Mouse (Mus musculus) adrenal gland, postnatal 4 days (tissue): Measurements from ENCODE around the gene Hspa1a. TPM values are rescaled to one million over a fixed set of nuclear protein-coding genes. Genes with fewer than 3 reads are reported as not detected.
"Not testable (repeated sequence)": the region's sequence is repeated elsewhere in the genome, so short reads cannot be mapped to it uniquely, and the experiment has no call there.

Experiments used
- DNase-seq, 2 experiments: peaks; one replicate each; pipeline ENCODE4 v3.0.0; 2021 to 2022; ENCODE audit warnings: low spot score in 2 of 2, mixed read lengths in 2 of 2
- long read RNA-seq, 2 experiments: library from polyadenylated mRNA; stranded (forward); transcript quantifications; one replicate each; pipeline ENCODE4 v2.0.0; 2021
- total RNA-seq, 2 experiments: library from RNA; stranded (reverse); gene quantifications; 2 replicates each; pipeline ENCODE4 v1.2.3; 2021

Hspa1a gene
- 10 to 100 TPM; 12.6 to 14.5 TPM for total RNA-seq
- long read RNA-seq, experiment 1, transcript Hspa1a-201 (1 exons, 2,967 nt), result major isoform, 20 of 21 reads
- long read RNA-seq, experiment 1, partial matches to known transcripts, result 0 of 21 reads
- long read RNA-seq, experiment 1, other reads (novel, unspliced or antisense), result 1 of 21 reads
- long read RNA-seq, experiment 2, transcript Hspa1a-201 (1 exons, 2,967 nt), result major isoform, 48 of 48 reads
- long read RNA-seq, experiment 2, partial matches to known transcripts, result 0 of 48 reads
- long read RNA-seq, experiment 2, other reads (novel, unspliced or antisense), result 0 of 48 reads

DNA sequence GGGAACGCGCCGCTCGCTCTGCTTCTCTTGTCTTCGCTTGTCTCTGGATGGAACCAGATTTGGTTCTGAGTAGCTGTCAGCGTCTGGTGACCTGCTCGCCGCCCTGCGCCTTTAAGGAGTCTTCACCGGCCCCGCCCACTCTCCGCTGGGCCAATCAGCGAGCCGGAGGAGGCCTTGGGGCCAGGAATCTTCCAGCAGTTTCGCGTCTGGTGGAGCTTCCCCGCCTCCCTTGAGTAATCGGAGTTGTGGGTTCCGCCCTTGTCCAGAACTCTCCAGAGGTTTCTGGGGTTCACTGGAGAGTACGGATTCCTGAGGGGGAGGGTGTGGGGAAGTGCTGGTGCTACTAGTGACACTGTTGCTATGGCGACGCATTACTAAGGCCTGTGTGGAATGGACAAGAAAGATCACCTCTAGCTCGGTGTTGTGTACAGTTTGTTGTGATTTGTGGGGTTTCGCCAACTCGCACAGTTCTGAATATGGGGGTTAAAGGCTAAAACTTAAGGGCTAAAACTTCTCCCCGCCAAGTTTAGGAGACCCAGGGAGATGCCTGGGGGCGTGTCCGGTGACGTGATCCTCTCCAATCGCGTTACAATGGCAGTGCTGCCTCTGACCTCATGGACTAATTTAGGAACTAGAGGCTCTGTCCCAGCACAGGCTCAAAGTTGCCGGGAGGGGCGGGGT is at the start of gene Hspa1a, which contains the start of gene Hspa1l:
Hspa1a (minus strand) TSS at position 88 of the 681 bp plus-strand sequence.
Hspa1l (plus strand) TSS at position 635 of the 681 bp plus-strand sequence.
- DNase-seq, result peak in 1 of 2 experiments; percentile 43

DNA sequence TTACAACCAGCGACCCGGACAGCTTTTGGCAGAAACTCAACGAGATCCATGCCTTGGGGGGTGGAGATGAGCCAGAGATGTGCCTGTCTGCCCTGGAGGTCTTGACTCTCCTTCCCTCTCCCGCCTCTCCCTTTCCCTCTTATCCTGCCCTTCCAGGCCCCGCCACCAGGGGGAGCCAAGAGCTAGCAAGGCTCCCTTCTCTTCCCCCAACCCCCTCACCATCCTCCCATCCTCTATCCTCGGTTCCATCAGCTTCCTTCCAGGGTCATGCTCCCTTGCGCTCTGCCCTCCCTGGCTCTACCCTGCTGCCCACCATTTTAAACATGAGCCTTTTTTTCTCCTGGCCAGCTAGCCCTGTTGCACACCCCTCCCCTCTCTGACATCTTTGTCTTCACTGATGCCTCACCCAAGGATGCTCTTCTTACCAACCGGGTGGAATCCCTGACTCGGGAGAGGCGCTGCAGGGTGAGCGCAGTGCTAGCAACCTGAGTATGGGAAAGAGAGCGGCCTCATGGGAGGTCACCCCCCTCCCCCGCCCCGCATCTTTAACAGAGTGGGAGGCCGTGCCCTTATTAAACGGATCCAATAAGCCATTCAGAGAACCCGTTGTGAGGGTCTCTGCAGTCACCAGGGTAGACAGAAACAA is 49.3 kb upstream of the Hspa1a start:
- DNase-seq, result peak; percentile 77 to 85

DNA sequence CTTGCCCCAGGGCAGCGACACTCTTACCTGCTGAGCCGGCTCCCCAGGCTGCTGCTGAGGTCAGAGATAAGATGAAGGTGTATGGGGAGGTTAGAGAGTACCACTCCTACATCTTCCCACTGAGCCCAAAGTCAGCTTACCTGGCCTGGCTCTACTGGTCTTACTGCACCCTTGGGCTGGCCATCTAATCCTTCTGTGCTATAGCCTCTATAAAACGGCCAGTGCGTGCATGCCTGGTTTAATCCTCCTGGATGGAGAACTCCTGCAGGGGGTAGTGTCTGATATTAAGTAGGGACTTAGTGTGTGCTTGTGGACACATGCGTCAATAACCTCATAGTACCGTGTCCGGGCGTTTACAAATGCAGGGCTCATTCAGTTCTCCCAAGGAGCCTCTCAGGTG is 48.6 kb upstream of the Hspa1a start:
- no peak for DNase-seq

DNA sequence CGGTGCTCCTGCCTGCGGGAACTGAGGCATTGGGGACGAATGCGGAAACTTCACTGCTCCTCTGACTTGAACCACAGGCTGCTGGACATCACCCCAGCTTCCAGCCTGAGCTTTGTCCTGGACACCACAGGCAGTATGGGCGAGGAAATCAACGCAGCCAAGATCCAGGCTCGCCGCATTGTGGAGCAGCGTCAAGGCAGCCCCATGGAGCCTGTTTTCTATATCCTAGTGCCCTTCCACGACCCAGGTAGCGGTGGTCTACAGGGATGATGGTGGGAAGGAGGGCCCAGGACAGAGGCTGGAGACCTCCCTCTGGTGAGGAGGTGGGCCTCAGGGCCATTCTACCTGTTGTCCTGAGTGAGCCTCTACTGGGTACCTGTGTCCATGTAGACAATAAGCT is 47.9 kb upstream of the Hspa1a start:
- no peak for DNase-seq

DNA sequence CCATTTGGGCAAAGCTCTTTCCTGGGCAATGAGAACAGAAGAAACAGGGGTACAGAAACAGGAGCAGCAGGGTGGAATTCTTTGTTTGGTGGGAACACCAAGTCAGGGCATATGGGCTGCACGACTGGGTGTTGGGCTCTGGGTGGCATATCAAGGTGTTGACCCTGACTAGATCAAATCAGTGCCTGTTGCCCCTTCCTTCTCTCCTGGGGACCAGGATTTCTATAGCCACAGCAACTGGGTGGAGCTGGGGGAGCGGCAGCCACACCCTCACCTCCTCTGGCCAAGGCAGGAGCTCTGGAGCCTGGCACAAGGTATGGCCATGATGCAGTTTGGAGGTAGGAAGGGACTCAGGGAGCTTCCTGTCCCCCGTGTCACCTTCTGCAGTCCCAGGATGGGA is 46.2 kb upstream of the Hspa1a start:
- no peak for DNase-seq

DNA sequence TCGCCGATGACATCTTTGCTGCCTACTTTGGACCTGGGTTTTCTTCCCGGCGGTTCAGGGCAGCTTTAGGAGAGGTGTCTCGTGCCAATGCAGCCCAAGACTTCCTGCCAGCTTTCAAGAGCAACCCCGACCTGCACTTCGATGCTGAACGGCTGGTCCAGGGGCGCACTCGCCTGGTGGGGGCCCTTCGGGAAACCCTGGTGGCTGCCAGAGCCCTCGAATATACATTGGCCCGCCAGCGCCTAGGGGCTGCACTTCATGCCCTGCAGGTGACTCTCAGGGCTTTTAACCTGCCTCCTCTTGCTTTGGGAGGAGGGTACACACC is 45.7 kb upstream of the Hspa1a start:
- DNase-seq, result no peak

DNA sequence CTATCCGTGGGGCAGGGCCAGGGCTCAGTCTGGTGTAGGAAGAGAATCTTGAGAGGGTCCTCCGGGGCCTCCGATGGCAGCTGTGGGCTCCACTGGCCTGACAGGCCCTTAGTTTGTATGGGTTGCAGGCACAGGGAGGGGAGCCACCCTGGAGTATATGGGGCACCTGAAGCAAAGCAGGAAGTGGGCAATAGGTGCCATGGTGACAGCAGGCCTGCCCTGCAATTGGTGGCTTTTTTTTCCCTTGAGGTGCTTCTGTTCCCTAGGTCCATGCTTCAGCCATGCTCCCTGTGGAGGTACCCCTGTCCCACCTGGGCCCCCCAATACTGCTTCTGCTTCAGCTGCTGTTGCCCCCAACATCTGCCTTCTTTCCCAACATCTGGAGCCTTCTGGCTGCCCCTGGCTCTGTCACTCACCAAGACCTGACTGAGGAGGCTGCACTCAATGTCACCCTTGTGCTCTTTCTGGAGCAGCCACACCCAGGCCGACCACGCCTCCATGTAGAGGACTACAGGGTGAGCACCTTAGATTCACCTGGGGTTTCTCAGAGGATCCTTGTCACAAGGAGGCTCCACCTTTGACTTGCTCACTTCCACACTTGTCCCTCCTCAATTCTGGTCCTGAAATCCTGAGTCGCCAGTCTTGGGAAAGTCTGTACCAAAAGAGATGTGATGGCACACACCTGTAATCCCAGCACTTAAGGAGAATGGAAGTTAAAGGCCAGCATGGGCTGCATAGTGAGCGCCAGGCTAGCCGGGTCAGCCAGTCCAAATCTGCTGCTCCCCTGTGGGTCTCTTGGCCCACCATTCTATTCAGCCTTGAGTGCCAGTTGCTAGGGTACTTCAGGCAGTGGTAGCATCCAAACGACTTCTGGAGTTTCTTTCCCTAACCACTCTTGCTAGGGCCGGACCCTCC is 45.1 kb upstream of the Hspa1a start:
- no peak for DNase-seq

DNA sequence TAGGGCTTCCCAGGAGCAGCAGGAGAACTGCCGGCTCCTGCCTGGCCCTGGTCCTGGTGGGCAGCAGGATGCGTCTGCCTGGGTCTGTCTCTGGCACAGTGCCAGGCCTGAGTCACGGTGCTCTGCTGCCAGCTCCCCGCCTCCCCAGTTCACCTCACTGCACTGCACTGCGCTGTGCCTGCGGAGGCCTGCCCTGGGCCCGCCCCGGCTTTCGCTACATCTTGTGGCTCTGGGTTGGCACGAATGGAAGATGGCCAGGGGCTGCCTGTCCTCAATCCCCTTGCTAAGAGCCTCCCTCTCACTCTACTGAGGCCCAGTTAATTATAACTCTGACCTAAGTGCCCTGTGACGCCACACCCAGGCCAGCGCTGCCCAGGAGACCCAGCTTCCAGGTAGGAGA is 44.4 kb upstream of the Hspa1a start, which contains the start of gene Vwa7:
Vwa7 (plus strand) TSS at position 204 of the 400 bp plus-strand sequence.
- peak in 1 of 2 experiments; percentile 33 for DNase-seq

DNA sequence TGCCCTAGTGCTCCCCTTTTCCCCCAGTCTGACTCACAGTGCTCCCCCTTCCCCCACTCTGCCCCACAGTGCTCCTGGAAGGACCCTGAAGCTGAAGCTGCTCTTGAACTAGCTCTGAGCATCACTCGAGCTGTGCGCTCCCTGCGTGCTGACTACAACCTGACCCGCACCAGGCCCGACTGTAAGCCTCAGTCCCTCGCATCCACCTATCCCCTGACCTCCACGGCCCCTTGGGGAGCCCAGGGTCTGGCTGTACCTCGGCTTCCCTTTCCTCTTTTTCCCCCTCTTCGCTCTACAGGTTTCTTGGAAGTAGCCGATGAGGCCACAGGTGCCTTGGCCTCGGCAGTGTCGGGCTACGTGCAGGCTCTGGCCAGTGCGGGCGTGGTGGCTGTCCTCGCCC is 43.3 kb upstream of the Hspa1a start:
- DNase-seq, result no peak

DNA sequence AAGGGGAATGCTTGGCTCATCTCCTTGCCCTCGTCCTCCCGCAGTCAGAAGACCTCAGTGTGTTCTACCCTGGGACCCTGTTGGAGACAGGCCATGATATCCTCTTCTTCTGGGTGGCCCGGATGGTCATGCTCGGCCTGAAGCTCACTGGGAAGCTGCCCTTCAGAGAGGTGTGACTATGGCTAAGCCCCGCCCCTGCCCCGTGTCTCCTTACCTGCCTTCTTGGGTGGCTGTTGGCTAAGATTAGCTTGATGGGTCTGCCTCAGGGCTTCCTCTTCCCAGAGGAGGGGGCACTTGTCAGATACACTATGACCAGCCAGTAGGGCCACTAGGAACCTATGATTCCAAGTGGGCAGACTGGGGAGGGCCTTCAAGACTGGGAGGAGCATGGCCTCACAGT is 41.3 kb upstream of the Hspa1a start:
- DNase-seq, result no peak

DNA sequence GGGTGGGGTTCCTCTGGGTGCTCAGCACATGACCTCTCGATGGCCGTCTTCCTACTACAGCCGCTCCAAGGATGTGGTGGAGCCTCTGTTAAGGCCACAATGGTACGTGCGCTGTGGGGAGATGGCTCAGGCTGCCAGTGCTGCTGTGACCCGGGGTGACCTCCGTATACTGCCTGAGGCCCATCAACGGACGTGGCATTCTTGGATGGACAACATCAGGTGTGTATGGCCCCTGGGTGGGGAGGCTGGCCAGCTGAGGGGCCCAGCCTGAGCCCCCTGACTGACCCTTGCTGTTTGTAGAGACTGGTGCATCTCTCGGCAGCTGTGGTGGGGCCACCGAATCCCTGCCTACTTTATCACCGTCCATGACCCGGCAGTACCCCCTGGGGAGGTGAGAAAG is 40.5 kb upstream of the Hspa1a start:
- no peak for DNase-seq

DNA sequence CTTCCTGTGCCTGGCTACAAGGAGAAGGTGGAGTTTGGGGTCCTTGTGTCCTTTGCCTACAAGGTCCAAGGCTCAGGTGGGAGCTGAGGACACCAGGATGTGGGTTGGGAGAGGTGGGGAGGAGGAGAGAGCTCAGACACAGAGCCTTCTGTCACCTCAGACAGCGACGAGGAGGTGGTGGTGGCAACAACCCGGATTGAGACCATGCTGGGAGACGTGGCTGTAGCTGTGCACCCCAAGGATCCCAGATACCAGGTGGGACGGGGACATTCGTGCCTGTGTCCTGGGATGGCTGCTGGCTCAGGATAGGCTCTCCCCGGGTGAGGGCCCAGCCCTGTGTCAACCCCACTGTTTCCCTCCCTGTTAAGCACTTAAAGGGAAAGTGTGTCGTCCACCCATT is 39.5 kb upstream of the Hspa1a start:
- DNase-seq, result no peak

DNA sequence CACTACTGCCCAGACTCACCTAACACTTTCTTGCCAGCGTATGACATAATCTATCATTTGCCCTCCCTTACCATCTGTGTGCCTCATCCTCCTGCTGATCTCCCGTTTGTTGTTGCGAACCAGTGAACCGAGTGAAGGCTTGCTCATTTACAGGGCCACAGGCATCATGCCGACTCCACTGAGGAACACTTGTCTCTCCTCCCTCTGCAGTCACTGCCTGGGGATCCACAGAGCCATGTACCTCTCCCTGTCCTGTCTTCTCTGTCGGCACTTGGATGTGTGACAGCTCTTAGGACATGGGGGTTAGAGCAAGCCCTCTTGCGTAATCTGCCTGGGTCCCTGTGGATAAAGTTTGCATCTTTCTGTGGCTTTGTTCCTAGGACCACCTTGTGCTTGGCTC is 37.6 kb upstream of the Hspa1a start:
- DNase-seq, result no peak

DNA sequence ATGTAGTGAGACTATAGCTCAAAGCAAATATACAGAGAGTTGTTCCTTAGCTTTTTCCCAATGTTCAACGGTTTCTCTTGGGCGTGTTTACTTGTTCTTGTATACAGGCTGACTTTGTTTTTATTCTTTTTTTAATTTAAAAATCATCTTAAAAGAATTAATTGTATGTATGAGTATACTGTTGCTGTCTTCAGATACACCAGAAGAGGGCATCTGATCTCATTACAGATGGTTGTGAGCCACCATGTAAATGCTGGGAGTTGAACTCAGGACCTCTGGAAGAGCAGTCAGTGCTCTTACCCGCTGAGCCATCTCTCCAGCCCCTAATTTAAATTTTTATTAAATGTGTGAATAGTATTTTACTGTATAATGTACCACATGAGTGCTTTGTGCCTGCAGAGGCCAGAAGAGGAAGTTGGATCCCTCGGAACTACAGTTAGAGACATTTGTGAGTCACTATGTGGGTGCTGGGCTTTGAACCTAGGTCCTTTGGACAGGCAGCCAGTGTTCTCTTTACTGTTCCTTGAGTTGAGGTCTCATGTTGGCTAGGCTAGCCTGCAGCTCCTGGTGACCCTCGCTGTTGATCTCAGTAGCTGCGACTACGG is 35.5 kb upstream of the Hspa1a start:
- no peak for DNase-seq

DNA sequence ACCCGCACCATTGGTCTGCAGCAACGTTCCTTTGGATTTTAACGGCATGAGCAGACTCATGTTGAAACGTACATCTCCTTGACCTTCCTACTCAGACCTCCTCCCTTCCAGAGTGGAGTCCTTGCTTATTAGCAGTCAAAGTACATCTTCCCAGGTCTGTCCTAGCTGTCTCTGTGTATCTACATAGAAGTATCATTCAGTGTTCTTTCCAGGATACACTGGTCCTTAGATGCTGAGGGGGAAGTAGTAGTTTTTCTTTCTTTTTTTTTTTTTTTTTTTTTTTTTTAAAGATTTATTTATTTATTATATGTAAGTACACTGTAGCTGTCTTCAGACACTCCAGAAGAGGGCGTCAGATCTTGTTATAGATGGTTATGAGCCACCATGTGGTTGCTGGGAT is 33.9 kb upstream of the Hspa1a start:
- not testable (repeated sequence) for DNase-seq

DNA sequence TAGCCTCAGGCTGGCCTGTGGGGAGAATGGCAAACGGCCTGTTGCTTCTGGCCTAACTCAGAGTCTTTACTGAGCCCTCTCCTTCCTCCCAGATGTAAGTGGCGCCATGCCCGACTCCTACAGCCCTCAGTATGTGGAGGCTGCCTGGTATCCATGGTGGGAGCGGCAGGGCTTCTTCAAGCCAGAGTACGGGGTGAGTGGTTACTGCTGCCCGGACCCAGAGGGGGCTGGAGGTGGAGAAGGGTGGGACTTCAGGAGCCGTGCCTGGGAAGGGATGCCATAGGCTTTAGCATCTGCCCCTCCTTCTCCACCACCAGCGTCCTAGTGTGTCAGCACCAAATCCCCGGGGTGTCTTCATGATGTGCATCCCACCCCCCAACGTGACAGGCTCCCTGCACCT is 33.2 kb upstream of the Hspa1a start:
- DNase-seq, result no peak

DNA sequence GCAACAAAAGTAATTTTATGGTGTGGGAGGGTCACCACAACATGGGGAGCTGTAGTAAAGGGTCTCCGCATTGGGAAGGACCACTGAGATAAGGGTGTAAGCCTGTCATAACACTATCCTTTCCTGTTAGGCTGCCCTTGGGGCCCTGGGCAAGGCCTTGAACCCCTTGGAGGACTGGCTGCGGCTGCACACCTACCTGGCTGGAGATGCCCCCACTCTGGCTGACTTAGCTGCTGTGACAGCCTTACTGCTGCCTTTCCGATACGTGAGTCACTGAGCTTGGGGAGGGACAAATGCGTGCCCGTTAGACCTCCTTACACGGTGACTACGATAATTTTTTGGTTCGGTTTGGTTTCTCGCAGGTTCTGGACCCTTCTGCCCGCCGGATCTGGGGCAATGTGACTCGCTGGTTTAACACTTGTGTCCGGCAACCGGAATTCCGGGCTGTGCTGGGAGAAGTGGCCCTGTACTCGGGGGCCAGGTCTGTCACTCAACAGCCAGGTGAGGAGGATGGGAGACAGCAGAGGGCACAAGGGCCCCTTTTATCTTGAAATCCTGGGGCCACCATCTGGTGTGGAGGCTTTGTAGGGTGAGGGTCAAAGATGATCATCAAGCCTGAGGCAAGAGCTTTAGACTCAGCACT is 32.2 kb upstream of the Hspa1a start:
- no peak for DNase-seq

DNA sequence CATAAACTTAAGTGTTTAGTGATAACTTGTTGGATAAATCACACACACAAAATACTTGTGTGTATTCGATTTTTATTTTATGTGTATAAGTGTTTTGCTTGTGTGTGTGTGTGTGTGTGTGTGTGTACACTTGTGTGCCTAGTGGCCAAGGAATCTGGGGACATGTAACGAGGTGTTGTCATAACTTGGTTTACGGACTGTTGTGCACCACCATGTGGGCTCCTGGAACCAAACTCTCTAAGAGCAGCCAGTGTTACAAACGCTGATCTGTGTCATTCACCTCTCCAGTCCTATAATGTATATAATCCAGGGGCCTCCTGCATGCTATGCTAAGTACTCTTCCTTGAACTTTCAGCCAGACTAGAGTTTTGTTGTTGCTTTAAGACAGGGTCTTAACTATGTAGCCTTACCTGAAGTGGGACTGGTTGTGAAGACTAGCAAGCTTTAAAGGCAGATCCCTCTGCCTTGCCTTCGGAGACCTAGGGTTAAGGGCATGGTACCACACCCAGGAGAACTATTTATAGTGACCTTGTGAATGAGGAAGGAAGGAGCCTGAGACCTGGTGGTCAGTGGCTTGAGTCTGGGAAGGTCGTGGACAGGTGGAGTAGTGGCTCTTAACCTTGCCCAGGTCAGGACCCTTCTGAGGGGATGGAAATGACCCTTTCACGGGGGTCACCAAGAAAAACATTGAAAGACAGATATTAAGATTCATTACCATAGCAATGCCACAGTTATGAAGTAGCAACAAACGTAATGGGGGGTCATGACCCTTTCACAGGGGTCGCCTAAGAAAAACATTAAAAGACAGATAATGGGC is 31.3 kb upstream of the Hspa1a start:
- DNase-seq, result no peak

DNA sequence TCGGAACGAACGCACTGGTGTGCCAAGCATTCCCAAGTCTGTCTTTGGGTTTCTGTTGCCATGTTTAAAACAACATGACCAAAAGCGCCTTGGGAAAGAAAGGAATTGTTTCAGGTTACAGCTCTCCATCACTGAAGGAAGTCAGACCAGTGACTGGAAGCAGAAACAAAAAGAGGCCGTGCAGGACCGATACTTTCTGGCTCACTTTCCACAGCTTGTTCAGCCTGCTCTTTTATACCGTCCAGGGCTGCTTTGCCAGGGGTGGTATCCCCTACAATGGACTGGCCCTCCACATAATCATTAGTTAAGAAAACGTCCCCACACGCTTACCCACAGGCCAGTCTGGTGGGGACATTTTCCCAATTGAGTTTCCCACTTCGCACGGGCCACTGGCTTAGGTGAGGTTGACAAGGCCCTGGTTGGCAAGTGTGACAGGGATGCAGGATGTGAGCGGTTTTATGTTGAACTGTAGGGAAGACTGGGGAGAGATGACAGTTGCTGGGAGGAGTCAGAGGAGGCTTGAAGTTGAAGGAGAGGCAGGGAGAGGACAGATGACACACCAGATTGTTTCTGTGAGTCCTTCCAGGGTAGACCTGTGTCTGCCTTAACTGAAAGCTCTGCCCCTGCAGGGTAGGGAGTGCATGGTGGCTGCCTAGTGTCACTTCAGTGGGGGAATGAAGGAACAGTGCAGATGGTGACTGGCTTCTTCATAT is 30.4 kb upstream of the Hspa1a start:
- no peak for DNase-seq
